Mouse (Mus musculus) liver, postnatal 0 days (tissue): ENCODE measurements around the gene Smyd3. TPM values are rescaled to one million over a fixed set of nuclear protein-coding genes. Genes with fewer than 3 reads are reported as not detected.

Experiments used
- ATAC-seq: fragments of 200-750 bp; cut with Nextera tagmentation; 2 replicates; pipeline ENCODE4 v1.8.0; 2017; ENCODE audit warnings: mild to moderate bottlenecking, moderate library complexity
- DNase-seq: peaks from one replicate; pipeline ENCODE4 v3.0.0-alpha.2; 2016
- H3K27ac ChIP-seq: fragments of 300-500 bp; sonication (generic); 2 replicates; pipeline ENCODE4 v1.5.1; 2014; ENCODE audit warnings: antibody characterized with exemption, moderate library complexity, mild to moderate bottlenecking, low read depth
- H3K27me3 ChIP-seq: fragments of 300-500 bp; sonication (generic); 2 replicates; pipeline ENCODE4 v1.6.1; 2014; ENCODE audit warnings: low read length, control low read depth, mixed read lengths; ENCODE audit not compliant: insufficient read depth
- H3K36me3 ChIP-seq: fragments of 300-500 bp; sonication (generic); replicated peaks from 2 replicates; pipeline ENCODE4 v1.6.1; 2014; ENCODE audit warnings: mild to moderate bottlenecking, control low read depth, low read length, moderate library complexity, mixed read lengths; ENCODE audit not compliant: insufficient read depth
- H3K4me1 ChIP-seq: fragments of 300-500 bp; sonication (generic); 2 replicates; pipeline ENCODE4 v1.6.1; 2014; ENCODE audit warnings: antibody characterized with exemption, mild to moderate bottlenecking, control low read depth; ENCODE audit not compliant: insufficient read depth
- H3K4me2 ChIP-seq: fragments of 300-500 bp; sonication (generic); 2 replicates; pipeline ENCODE4 v1.6.1; 2014; ENCODE audit warnings: low read depth, mild to moderate bottlenecking, low read length, moderate library complexity, mixed read lengths
- H3K4me3 ChIP-seq: fragments of 300-500 bp; sonication (generic); 2 replicates; pipeline ENCODE4 v1.5.1; 2014; ENCODE audit warnings: low read depth, low read length
- H3K9ac ChIP-seq: fragments of 300-500 bp; sonication (generic); replicated peaks from 2 replicates; pipeline ENCODE4 v1.6.1; 2014; ENCODE audit warnings: mild to moderate bottlenecking, moderate library complexity
- H3K9me3 ChIP-seq: fragments of 300-500 bp; sonication (generic); 2 replicates; pipeline ENCODE4 v1.6.1; 2016; ENCODE audit warnings: mild to moderate bottlenecking, control low read depth, low read length, mixed read lengths
- CTCF ChIP-seq: sonication (generic); IDR thresholded peaks from 2 replicates; pipeline ENCODE4 v1.5.1; 2016; ENCODE audit warnings: antibody characterized with exemption, low read depth
- EP300 ChIP-seq: IDR thresholded peaks from 2 replicates; pipeline ENCODE4 v1.6.1; 2016; ENCODE audit warnings: antibody characterized with exemption, low read depth, mild to moderate bottlenecking
- WGBS: fragments of 180-500 bp; shearing (Covaris S2); extraction: QIAGEN DNeasy Blood & Tissue Kit; methylation state at CpG from one replicate; pipeline ENCODE4 v1.1.7; 2014; ENCODE audit not compliant: insufficient replicate concordance; 5-methylcytosine and 5-hydroxymethylcytosine counted together
- polyA plus RNA-seq: library from polyadenylated mRNA; unstranded; fragments of >200 nt; fragmentation: Nextera tagmentation; extraction: Ambion mirVana; gene quantifications from 2 replicates; pipeline ENCODE4 v1.2.1, GENCODE M21; 2015

Gene Smyd3
- polyA plus RNA-seq, 1 experiment from 2014 or later, result 5.1 TPM

DNA sequence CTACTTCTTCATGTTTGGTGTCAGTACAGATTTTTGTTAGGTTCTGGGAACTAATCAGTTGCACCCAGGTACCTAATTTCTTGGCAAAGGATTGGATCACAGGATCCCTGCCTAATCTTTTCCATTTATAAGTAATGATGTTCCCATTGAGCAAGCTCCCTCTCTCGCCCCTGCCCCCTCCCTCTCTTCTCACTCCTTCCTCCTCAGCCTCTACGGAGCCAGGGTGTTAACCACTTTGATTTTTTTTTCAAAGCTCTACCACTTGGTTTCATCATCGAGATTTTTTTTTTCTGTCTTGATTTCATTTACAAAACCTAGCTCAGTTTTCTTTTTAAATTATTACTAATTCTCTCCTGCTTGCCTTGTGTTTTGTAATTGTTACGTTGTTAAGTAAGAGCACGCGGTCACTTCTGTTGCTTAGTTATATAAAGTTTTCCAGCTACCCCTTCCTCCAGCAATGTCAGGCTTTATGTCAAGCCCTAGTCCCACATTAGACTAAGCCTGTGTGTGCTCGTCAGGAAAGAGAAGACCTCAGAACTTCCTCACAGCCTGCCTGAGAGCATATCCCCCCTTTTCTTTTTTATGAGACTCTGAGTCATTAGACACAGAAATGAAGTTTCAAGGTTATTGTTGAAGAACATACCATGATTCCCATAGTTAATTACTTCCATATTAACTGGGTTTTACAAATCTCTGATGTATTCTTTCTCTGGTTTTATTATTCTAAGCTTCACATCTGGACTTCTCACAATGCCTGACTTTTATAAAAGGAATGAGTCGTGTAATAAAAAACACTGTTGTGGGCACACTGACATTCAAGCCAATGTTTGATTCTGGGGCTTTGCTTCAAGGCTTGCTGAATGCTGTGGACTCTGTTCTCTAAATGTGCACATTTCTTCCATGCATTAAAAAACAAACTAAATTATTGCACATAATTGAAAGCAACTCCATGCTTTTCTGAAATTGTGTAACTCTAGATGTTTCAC lies 156.1 kb downstream of the Smyd3 start:
- no peaks in the 10 kb centered on the region for H3K36me3 ChIP-seq
- H3K4me2 ChIP-seq, result no peak overlapping the region
- H3K4me3 ChIP-seq, result no peak overlapping the region
- WGBS, result 51% methylated on average over 8 of the region's 8 CpGs
- no peaks in the 10 kb centered on the region for H3K4me1 ChIP-seq
- ATAC-seq (no peak), DNase-seq (no peak)
- no peak overlapping the region for H3K9ac ChIP-seq
- H3K9me3 ChIP-seq, result no peaks in the 10 kb centered on the region
- H3K27ac ChIP-seq, result no peak overlapping the region
- TF ChIP-seq CTCF (no peak), EP300 (no peak)
- H3K27me3 ChIP-seq, result no peaks in the 10 kb centered on the region

DNA sequence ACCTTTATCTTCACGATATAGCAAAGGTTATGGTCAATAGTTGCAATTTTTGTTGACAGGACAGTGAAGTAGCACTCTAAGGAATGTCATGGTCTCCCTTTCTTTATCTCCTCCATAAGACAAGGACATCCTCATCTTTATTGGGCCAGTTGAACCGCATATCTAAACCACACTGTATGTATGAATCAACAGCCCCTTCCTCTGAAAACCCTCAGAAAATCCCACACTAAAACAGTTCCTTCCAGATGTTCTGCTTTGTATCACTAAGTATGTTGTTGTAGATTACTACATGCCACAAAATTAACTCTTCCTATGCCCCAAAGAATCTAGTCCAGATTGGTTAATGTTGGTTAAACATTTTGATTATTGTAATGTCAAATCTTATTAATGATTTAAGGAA lies 160.7 kb downstream of the Smyd3 start:
- 49% methylated on average over 2 of the region's 2 CpGs for WGBS

DNA sequence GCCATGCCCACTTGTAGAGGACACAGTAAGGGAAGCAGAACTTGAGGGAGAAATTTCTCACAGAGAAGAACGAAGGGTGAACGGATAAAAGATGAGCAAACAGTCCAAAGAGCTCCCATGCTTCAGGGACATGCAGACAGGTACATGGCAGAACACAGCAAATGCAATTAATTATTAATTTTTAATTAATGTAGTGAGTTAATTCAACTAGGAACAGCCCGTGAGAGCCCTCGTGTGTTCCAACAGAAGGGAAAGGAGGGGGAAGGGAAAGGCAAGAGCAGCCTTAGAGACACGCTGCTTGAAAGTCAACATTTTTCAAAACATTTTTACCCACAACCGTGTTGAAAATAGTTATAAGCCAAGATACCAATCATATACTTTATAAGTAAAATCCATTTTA lies 163.6 kb downstream of the Smyd3 start:
- Histone ChIP-seq H3K4me1 (no peaks in the 10 kb centered on the region), H3K4me2 (no peak overlapping the region), H3K4me3 (no peak overlapping the region), H3K27ac (no peak overlapping the region), H3K9me3 (no peaks in the 10 kb centered on the region), H3K9ac (no peak overlapping the region), H3K27me3 (no peaks in the 10 kb centered on the region), H3K36me3 (no peaks in the 10 kb centered on the region)
- no peak for TF ChIP-seq CTCF
- no peak for TF ChIP-seq EP300
- DNase-seq (no peak), ATAC-seq (no peak)
- WGBS, result 81% methylated on average over 6 of the region's 6 CpGs

More for the DNA sequence above, 160.7 kb downstream of the Smyd3 start:
- no peak for DNase-seq
- no peak for TF ChIP-seq EP300
- no peaks in the 10 kb centered on the region for H3K9me3 ChIP-seq
- no peak overlapping the region for H3K27ac ChIP-seq
- no peak overlapping the region for H3K9ac ChIP-seq
- no peak overlapping the region for H3K4me3 ChIP-seq
- no peak overlapping the region for H3K4me2 ChIP-seq
- H3K27me3 ChIP-seq, result no peaks in the 10 kb centered on the region
- no peak for ATAC-seq
- no peaks in the 10 kb centered on the region for H3K36me3 ChIP-seq
- H3K4me1 ChIP-seq, result no peaks in the 10 kb centered on the region

GRCm38 (mm10) chr1:179345318-179345925 lies 172.4 kb downstream of the Smyd3 start:
- Histone ChIP-seq H3K4me1 (no peaks in the 10 kb centered on the region), H3K27ac (no peak overlapping the region), H3K36me3 (no peaks in the 10 kb centered on the region), H3K4me3 (no peak overlapping the region), H3K4me2 (no peak overlapping the region), H3K27me3 (no peaks in the 10 kb centered on the region), H3K9ac (no peak overlapping the region), H3K9me3 (no peaks in the 10 kb centered on the region)
- WGBS, result 73% methylated on average over 2 of the region's 2 CpGs
- no peak for DNase-seq
- no peak for ATAC-seq
- TF ChIP-seq CTCF (no peak), EP300 (no peak)

GRCm38 (mm10) chr1:179343426-179343825 lies 174.4 kb downstream of the Smyd3 start:
- no peak for TF ChIP-seq CTCF
- TF ChIP-seq EP300, result no peak
- Histone ChIP-seq H3K27me3 (no peaks in the 10 kb centered on the region), H3K4me1 (no peaks in the 10 kb centered on the region), H3K9ac (no peak overlapping the region), H3K36me3 (no peaks in the 10 kb centered on the region), H3K4me2 (no peak overlapping the region), H3K27ac (no peak overlapping the region), H3K9me3 (no peaks in the 10 kb centered on the region), H3K4me3 (no peak overlapping the region)
- 85% methylated on average over 17 of the region's 17 CpGs for WGBS
- DNase-seq, result no peak
- no peak for ATAC-seq

DNA sequence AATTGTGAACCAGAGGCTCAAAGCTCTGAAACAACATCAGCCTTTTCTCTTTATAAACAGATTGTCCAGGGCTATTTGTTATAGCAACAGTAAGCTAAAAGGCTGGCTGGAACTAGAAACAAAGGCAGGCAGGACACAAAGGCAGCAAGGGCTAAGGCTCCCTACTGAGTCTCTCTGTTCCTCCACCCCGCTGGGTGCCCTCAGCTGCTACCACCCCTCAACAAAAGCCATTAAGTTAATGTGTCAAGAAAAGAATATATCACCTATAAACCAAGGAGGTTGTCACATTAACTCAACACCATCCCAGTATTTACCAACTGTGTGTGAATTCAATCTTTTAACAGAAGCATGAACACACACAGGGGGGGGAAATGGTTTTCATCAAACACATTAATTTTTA lies 176.3 kb downstream of the Smyd3 start:
- TF ChIP-seq EP300 (no peak), CTCF (no peak)
- ATAC-seq (no peak), DNase-seq (no peak)
- Histone ChIP-seq H3K9ac (no peak overlapping the region), H3K27me3 (no peaks in the 10 kb centered on the region), H3K9me3 (no peaks in the 10 kb centered on the region), H3K36me3 (no peaks in the 10 kb centered on the region), H3K4me3 (no peak overlapping the region), H3K27ac (no peak overlapping the region), H3K4me1 (no peaks in the 10 kb centered on the region), H3K4me2 (no peak overlapping the region)
- WGBS, result 73% methylated on average over 1 of the region's 1 CpGs
